Mouse (Mus musculus): Measurements from ENCODE around the gene Rtkn. TPM values are rescaled to one million over a fixed set of nuclear protein-coding genes. Genes with fewer than 3 reads are reported as not detected.
A peak's percentile ranks its signal among the peaks of the same experiment; 100 is the strongest.

Rtkn gene
- polyA plus RNA-seq, 1 experiment from 2014 or later, result 33.7 TPM

- H3K4me2 ChIP-seq, result no peak overlapping the region
- H3K27ac ChIP-seq, result no peak overlapping the region
- peaks cover 58% of the 10 kb centered on the region for H3K4me1 ChIP-seq
- H3K9me3 ChIP-seq (replicated peaks), result no peaks in the 10 kb centered on the region
- no peak overlapping the region for H3K4me3 ChIP-seq (replicated peaks)
- no peaks in the 10 kb centered on the region for H3K27me3 ChIP-seq
- no peaks in the 10 kb centered on the region for H3K36me3 ChIP-seq
- no peak for ATAC-seq (replicated peaks; ENCODE audit: low FRiP score)
- 55% methylated on average over 3 of the region's 3 CpGs for WGBS
- H3K9ac ChIP-seq, result no peak overlapping the region
These were observed 1.0 kb upstream of the Rtkn start for GRCm38 (mm10) chr6:83134226-83134625.

- Histone ChIP-seq H3K27ac (peak overlapping the region; percentile 100), H3K4me2 (peak overlapping the region; percentile 74), H3K4me1 (peaks cover 64% of the 10 kb centered on the region), H3K27me3 (no peaks in the 10 kb centered on the region), H3K9me3 (replicated peaks) (no peaks in the 10 kb centered on the region), H3K36me3 (peaks cover 3% of the 10 kb centered on the region; the same call in 1 of the 2 replicates), H3K4me3 (replicated peaks) (peak overlapping the region; percentile 63), H3K9ac (peak overlapping the region; percentile 82)
- 3% methylated on average over 37 of the region's 37 CpGs for WGBS
- ATAC-seq (replicated peaks; ENCODE audit: low FRiP score), result no peak
These were observed 403 bp downstream of the Rtkn start for GRCm38 (mm10) chr6:83135571-83136161.

- H3K36me3 ChIP-seq, result peaks cover 3% of the 10 kb centered on the region; the same call in 1 of the 2 replicates
- H3K27ac ChIP-seq, result peak overlapping the region; percentile 100
- H3K9me3 ChIP-seq (replicated peaks), result no peaks in the 10 kb centered on the region
- peaks cover 63% of the 10 kb centered on the region for H3K4me1 ChIP-seq
- H3K4me3 ChIP-seq (replicated peaks), result peak overlapping the region; percentile 63
- H3K27me3 ChIP-seq, result no peaks in the 10 kb centered on the region
- peak overlapping the region; percentile 82 for H3K9ac ChIP-seq
- 11% methylated on average over 5 of the region's 5 CpGs for WGBS
- no peak for ATAC-seq (replicated peaks; ENCODE audit: low FRiP score)
- peak overlapping the region; percentile 74 for H3K4me2 ChIP-seq
These were observed 1.1 kb downstream of the Rtkn start for GRCm38 (mm10) chr6:83136291-83136880.

- under 1% methylated on average over 26 of the region's 26 CpGs for WGBS
- Histone ChIP-seq H3K4me2 (peak overlapping the region; percentile 74), H3K4me3 (replicated peaks) (peak overlapping the region; percentile 63), H3K36me3 (peaks cover 3% of the 10 kb centered on the region; the same call in 1 of the 2 replicates), H3K27ac (peak overlapping the region; percentile 100), H3K27me3 (no peaks in the 10 kb centered on the region), H3K9ac (peak overlapping the region; percentile 82), H3K9me3 (replicated peaks) (no peaks in the 10 kb centered on the region), H3K4me1 (peaks cover 65% of the 10 kb centered on the region)
- peak; percentile 78 for ATAC-seq (replicated peaks; ENCODE audit: low FRiP score)
These were observed 1.8 kb downstream of the Rtkn start for GRCm38 (mm10) chr6:83136881-83137575.

- H3K9me3 ChIP-seq (replicated peaks), result no peaks in the 10 kb centered on the region
- H3K4me2 ChIP-seq, result peak overlapping the region; percentile 74
- no peaks in the 10 kb centered on the region for H3K27me3 ChIP-seq
- under 1% methylated on average over 12 of the region's 12 CpGs for WGBS
- peak overlapping the region; percentile 63 for H3K4me3 ChIP-seq (replicated peaks)
- peak overlapping the region; percentile 100 for H3K27ac ChIP-seq
- peak overlapping the region; percentile 82 for H3K9ac ChIP-seq
- peak; percentile 85 for ATAC-seq (replicated peaks; ENCODE audit: low FRiP score)
- H3K36me3 ChIP-seq, result peaks cover 3% of the 10 kb centered on the region; the same call in 1 of the 2 replicates
- H3K4me1 ChIP-seq, result peaks cover 68% of the 10 kb centered on the region
These were observed 2.3 kb downstream of the Rtkn start for GRCm38 (mm10) chr6:83137576-83137950.

GRCm38 (mm10) chr6:83138056-83138455 is 2.8 kb downstream of the Rtkn start:
- Histone ChIP-seq H3K27ac (peak overlapping the region; percentile 100), H3K4me2 (peak overlapping the region; percentile 74), H3K36me3 (peaks cover 3% of the 10 kb centered on the region; the same call in 1 of the 2 replicates), H3K9ac (peak overlapping the region; percentile 82), H3K4me3 (replicated peaks) (peak overlapping the region; percentile 63), H3K9me3 (replicated peaks) (no peaks in the 10 kb centered on the region), H3K27me3 (no peaks in the 10 kb centered on the region), H3K4me1 (peaks cover 73% of the 10 kb centered on the region)
- 1% methylated on average over 11 of the region's 11 CpGs for WGBS
- ATAC-seq (replicated peaks; ENCODE audit: low FRiP score), result peak; percentile 37

GRCm38 (mm10) chr6:83140044-83140443 is 4.8 kb downstream of the Rtkn start:
- Histone ChIP-seq H3K4me1 (peaks cover 64% of the 10 kb centered on the region), H3K9ac (no peak overlapping the region), H3K36me3 (peaks cover 3% of the 10 kb centered on the region; the same call in 1 of the 2 replicates), H3K27me3 (no peaks in the 10 kb centered on the region), H3K27ac (no peak overlapping the region), H3K9me3 (replicated peaks) (no peaks in the 10 kb centered on the region), H3K4me3 (replicated peaks) (no peak overlapping the region), H3K4me2 (no peak overlapping the region)
- no peak for ATAC-seq (replicated peaks; ENCODE audit: low FRiP score)
- WGBS, result 93% methylated on average over 8 of the region's 8 CpGs

- no peak for ATAC-seq (replicated peaks; ENCODE audit: low FRiP score)
- Histone ChIP-seq H3K36me3 (peaks cover 9% of the 10 kb centered on the region), H3K9ac (0 out of 2 replicates have a peak overlapping the region, but pooled peaks have one; percentile 56), H3K4me3 (replicated peaks) (peak overlapping the region; percentile 39; the same call in 1 of the 2 replicates), H3K4me2 (peak overlapping the region; percentile 76), H3K27ac (peak overlapping the region; percentile 52; the same call in 1 of the 2 replicates), H3K27me3 (no peaks in the 10 kb centered on the region), H3K4me1 (peaks cover 52% of the 10 kb centered on the region), H3K9me3 (replicated peaks) (no peaks in the 10 kb centered on the region)
- 46% methylated on average over 4 of the region's 4 CpGs for WGBS
These were observed 6.4 kb downstream of the Rtkn start for GRCm38 (mm10) chr6:83141636-83142035.

- H3K4me1 ChIP-seq, result peaks cover 52% of the 10 kb centered on the region
- peak overlapping the region; percentile 76 for H3K4me2 ChIP-seq
- peaks cover 15% of the 10 kb centered on the region for H3K36me3 ChIP-seq
- WGBS, result 4% methylated on average over 41 of the region's 41 CpGs
- no peaks in the 10 kb centered on the region for H3K9me3 ChIP-seq (replicated peaks)
- peak overlapping the region; percentile 56 for H3K9ac ChIP-seq
- no peaks in the 10 kb centered on the region for H3K27me3 ChIP-seq
- peak overlapping the region; percentile 39 for H3K4me3 ChIP-seq (replicated peaks)
- ATAC-seq (replicated peaks; ENCODE audit: low FRiP score), result no peak
- peak overlapping the region; percentile 52; the same call in 1 of the 2 replicates for H3K27ac ChIP-seq
These were observed 7.0 kb downstream of the Rtkn start for GRCm38 (mm10) chr6:83142211-83142731.

GRCm38 (mm10) chr6:83142886-83143285 is 7.6 kb downstream of the Rtkn start:
- H3K27ac ChIP-seq, result no peak overlapping the region
- no peak overlapping the region for H3K4me3 ChIP-seq (replicated peaks)
- H3K9ac ChIP-seq, result no peak overlapping the region
- H3K27me3 ChIP-seq, result no peaks in the 10 kb centered on the region
- H3K36me3 ChIP-seq, result peaks cover 21% of the 10 kb centered on the region
- H3K9me3 ChIP-seq (replicated peaks), result no peaks in the 10 kb centered on the region
- 48% methylated on average over 11 of the region's 11 CpGs for WGBS
- peaks cover 53% of the 10 kb centered on the region for H3K4me1 ChIP-seq
- no peak for ATAC-seq (replicated peaks; ENCODE audit: low FRiP score)
- H3K4me2 ChIP-seq, result peak overlapping the region; percentile 76

GRCm38 (mm10) chr6:83145209-83145608 is 9.9 kb downstream of the Rtkn start:
- Histone ChIP-seq H3K36me3 (peaks cover 41% of the 10 kb centered on the region), H3K9ac (no peak overlapping the region), H3K27ac (no peak overlapping the region), H3K27me3 (no peaks in the 10 kb centered on the region), H3K4me1 (peaks cover 33% of the 10 kb centered on the region), H3K9me3 (replicated peaks) (no peaks in the 10 kb centered on the region), H3K4me2 (no peak overlapping the region), H3K4me3 (replicated peaks) (no peak overlapping the region)
- WGBS, result 92% methylated on average over 2 of the region's 2 CpGs
- ATAC-seq (replicated peaks; ENCODE audit: low FRiP score), result no peak

GRCm38 (mm10) chr6:83145805-83146204 is 10.5 kb downstream of the Rtkn start:
- no peaks in the 10 kb centered on the region for H3K27me3 ChIP-seq
- H3K4me3 ChIP-seq (replicated peaks), result no peak overlapping the region
- H3K4me1 ChIP-seq, result peaks cover 33% of the 10 kb centered on the region
- no peak overlapping the region for H3K9ac ChIP-seq
- no peak overlapping the region for H3K4me2 ChIP-seq
- H3K9me3 ChIP-seq (replicated peaks), result no peaks in the 10 kb centered on the region
- H3K27ac ChIP-seq, result peak overlapping the region; percentile 37; the same call in 1 of the 2 replicates
- peaks cover 47% of the 10 kb centered on the region for H3K36me3 ChIP-seq
- WGBS, result 58% methylated on average over 9 of the region's 9 CpGs
- ATAC-seq (replicated peaks; ENCODE audit: low FRiP score), result no peak
